Mouse (Mus musculus) layer of hippocampus, adult 18-20 months (tissue): ENCODE measurements around the gene Hsbp1. TPM values are rescaled to one million over a fixed set of nuclear protein-coding genes. Genes with fewer than 3 reads are reported as not detected.
"Not testable (repeated sequence)": the region's sequence is repeated elsewhere in the genome, so short reads cannot be mapped to it uniquely, and the experiment has no call there.

Experiments used
- DNase-seq, 2 experiments: peaks; one replicate each; pipeline ENCODE4 v3.0.0; 2022; ENCODE audit warnings: low spot score in 2 of 2
- long read RNA-seq: library from polyadenylated mRNA; stranded (forward); transcript quantifications from one replicate; pipeline ENCODE4 v2.0.0, GENCODE M21; 2021
- total RNA-seq, 2 experiments: library from RNA; stranded (reverse); gene quantifications; 2 replicates each; pipeline ENCODE4 v1.2.3; 2021

The Hsbp1 gene
- total RNA-seq, result 100 to 1,000 TPM; 317 to 341 TPM
- long read RNA-seq, transcript Hsbp1-201 (4 exons, 1,208 nt), result major isoform, 270 of 281 reads
- long read RNA-seq, partial matches to known transcripts, result 2 of 281 reads
- long read RNA-seq, other reads (novel, unspliced or antisense), result 5 of 281 reads

DNA sequence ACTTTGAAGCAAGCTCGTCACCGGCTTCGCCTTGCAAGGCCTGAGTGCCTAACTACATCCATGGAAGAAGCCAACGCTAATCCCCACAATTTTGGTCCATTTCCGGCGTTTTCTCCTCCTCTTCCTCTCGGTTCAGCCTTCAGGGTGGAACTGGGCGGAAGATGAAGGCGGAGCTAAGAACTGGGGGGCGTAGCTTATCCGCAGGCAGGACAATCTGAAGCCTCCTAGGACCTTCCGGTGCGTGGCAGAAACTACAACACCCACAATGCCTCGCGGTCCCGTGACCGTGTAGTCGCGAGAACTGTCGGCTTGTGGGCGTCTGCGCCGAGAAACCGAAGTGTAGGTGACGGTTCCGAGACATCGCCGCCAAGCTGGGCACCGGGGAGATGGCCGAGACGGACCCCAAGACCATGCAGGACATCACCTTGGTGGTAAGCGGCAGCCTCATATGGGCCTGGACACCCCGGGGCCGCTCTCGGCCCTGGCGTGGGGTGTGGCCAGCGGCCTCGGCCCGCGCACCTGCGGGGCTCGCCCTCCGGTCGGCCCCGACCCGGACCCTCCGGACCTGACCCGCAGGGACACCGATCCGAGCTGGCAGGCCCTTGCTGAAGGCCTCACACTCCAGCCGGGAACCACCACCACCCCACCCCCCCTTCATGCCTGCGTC lies at the start of gene Hsbp1:
Gene Hsbp1 (plus strand): TSS at position 299 of the 667 bp plus-strand sequence.
- peak; percentile 95 to 99 for DNase-seq

DNA sequence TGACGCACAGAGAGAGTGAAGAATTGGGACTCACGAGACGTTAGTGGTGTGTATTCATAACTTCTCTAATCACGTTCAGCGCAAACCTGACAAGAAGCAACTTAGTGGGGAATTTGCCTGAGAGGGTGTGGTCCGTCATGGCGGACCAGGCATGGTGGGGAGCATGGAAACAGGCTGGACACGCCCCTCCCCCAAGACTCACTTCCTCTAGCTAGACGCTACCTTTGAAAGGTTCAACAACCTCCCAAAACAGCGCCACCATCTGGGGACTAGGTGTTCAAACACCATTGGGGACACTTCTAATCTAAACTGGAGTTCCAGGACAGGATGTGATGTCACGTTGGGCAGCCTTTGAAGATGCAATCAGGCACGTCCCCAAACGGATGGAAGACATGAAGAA lies 48.8 kb upstream of the Hsbp1 start:
- DNase-seq, result no peak

DNA sequence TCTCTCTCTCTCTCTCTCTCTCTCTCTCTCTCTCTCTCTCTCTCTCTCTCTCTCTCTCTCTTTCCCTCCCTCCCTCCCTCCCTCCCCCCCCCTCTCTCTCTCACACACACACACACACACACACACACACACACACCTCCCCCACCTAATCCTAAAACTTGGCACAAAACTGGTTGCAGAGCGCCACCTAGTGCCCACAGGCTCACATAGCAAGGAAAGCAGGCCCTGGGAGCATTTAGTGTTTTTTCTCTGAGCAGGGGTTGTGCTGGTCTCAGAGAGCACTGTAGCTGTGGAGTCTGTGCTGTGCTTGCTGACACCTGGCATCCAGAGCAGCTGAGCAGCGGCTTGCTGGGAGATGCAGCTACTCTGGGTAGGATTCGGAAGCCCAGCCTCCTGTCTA lies 46.5 kb upstream of the Hsbp1 start:
- peak in 1 of 2 experiments; percentile 56 for DNase-seq

DNA sequence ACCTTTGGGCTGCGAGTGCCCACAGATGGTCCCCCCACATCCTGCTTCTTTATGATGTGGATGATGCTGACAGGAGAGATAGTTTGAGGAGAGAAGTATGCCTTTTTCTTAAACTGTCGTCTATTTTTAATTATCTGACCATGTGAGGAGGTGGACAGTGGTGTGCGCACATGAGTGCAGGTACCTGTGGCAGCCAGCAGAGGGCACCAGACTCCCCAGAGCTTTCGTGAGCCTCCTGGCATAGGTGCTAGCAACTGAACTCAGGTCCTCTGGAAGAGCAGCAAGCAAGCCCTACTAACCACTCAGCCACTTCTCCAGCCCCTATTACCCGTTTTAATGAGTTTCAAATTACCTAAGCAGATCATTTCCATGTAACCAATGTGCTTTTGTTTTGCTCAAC lies 44.0 kb upstream of the Hsbp1 start:
- DNase-seq, result no peak

- DNase-seq, result peak; percentile 15 to 68
Observed at GRCm38 (mm10) chr8:119304196-119304595, 40.1 kb upstream of the Hsbp1 start.

DNA sequence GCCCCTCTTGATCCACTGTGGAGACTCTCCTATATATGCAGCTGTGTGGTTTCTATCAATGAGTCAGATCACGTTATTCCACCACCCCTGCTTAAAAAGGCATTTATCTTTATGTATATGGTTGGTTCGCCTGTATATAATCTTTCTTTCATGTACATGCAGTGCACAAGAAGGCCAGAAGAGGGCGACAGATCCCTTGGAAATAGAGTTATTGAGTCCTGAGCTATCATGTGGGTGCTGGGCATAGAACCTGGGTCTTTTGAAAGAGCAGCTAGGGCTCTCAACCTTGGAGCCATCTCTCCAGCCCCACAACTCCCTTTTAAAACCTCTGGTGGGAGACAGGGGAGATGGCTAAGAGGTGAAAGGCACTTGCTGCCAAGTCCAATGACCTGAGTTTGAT lies 32.9 kb upstream of the Hsbp1 start:
- no peak for DNase-seq

DNA sequence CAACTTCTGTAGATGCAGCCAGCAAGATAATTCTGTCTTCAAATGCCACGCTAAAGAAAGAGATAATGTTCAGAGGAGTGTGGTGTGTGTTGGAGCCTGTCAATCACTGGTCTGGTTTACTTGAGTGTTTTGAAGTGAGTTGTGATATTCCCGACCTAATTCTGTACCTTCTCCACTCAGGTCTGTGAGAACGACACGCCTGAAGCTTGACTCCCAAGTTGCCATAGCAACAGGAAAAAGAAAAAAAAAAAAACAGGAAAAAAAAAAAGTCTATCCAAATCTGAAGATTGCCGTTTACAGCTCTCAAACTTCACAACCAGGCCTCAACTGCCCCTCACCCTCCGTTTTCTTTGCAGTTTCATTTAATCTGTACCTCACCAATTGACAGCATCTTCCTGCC lies 21.1 kb upstream of the Hsbp1 start:
- no peak for DNase-seq

DNA sequence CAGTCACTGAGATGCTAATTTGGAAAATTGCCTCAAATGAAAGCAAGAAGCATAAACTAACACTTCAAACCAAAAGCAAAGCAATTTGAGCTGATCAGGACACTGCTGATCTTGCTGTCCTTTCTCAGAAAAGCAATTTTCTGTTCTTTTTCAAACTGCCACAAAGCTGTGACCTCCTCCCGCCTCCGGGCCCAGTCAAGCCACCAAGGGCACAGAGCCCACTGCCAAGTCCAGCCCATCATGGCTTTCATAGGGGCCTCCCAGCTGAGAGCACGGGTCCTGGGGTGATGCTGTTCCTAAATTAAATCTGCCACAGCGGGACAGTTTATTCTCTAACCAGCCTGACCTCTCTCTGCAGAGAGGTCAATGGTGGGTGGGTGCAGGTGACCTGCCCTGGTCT lies 4.7 kb upstream of the Hsbp1 start:
- DNase-seq, result no peak

GRCm38 (mm10) chr8:119343606-119344005 lies 682 bp upstream of the Hsbp1 start:
- no peak for DNase-seq

GRCm38 (mm10) chr8:119345029-119345682 lies 868 bp downstream of the Hsbp1 start:
- DNase-seq, result no peak

- no peak for DNase-seq
Observed at GRCm38 (mm10) chr8:119345683-119346075, 1.4 kb downstream of the Hsbp1 start.

- DNase-seq, result no peak
Observed at GRCm38 (mm10) chr8:119351647-119352046, 7.4 kb downstream of the Hsbp1 start.

DNA sequence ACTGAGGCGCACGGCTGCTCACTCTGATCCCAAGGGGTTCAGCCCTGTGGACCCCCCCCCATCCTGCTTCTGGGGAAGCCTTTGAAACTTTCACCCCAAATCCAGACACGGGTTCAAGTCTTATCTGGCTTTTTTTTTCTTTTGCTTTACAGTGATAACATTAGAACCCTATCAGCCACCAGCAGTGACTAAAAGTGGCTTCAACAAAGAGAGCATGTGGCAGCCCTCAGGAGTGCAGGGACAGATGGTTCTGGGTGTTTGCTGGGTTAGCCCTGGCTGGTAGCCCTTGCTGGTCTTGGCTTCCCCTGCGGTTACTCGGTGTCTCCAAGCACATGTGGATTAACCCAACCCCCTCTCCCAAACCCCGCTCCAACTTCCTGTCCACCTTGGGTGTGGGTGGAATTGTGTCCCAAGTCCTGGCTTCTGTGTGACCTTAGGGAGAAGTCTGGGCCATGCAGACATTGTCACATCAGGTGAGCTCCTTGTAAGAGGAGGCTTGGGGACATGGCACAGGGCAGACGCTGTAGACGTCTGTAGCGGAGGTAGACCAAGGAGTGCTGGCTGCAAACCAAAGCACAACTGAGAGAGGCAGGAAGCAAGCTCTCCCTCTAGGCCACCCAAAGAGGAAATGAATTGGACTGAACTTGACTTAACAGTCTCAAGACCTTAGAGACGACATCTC lies 8.8 kb downstream of the Hsbp1 start:
- DNase-seq, result peak in 1 of 2 experiments; percentile 32

DNA sequence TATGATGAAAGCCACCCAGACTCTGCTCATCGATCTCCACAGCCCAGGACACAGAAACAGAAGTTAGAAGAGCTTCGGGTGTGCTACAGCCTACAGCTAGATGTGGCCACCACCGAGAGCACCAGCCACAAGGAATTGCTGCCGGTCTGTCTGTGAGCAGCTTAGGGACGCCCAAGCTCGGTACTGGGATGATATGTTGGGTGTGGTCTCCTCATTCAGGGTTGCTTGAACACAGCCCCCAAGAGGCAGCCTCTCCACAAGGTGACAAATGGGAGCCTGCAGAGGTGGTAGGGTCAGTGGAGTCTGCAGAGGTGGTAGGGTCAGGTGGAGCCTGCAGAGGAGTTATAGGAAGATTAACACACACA lies 9.4 kb downstream of the Hsbp1 start:
- DNase-seq, result no peak

DNA sequence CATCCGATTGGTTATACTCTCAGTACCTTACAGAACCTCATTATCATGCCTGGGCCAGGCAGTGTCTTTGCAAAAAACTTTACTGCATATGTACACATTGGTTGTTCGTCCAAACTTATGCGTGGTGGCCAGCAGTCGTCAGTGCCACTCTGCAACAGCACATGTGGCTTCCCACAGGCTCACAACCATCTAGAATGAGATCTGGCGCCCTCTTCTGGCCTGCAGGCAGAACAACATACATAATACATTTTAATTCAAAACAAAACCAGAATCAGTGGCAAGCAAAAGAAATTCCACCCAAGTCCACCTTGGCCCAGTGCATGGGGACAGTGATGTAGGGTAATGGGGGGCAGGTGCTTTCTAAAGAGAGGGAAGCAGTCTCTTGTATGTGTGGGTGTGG lies 12.3 kb downstream of the Hsbp1 start:
- DNase-seq, result not testable (repeated sequence)

DNA sequence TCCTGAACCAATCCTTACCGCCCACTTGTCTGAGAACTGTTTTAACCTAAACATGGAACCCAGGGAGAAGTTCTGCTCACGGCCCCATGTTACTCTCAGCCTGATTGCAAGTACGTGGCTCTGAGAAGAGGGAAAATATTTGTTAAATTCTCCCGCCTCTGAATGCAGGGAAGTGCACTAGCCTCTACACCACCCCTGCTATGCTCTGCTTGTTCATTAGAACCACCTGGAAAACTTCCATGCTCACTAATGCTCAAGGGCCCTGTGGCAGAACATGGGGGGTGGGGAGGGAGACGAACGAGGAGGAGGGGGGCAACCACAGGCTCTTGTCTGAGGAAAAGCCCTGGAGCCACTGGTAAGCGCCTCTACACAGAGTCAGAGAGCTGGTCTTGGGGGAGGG lies 13.9 kb downstream of the Hsbp1 start:
- DNase-seq, result no peak

GRCm38 (mm10) chr8:119358836-119359235 lies 14.5 kb downstream of the Hsbp1 start:
- DNase-seq, result no peak

- no peak for DNase-seq
Observed at GRCm38 (mm10) chr8:119360686-119361295, 16.5 kb downstream of the Hsbp1 start.

GRCm38 (mm10) chr8:119374716-119375115 lies 30.4 kb downstream of the Hsbp1 start:
- not testable (repeated sequence) for DNase-seq

GRCm38 (mm10) chr8:119378476-119378875 lies 34.2 kb downstream of the Hsbp1 start:
- no peak for DNase-seq

- DNase-seq, result peak in 1 of 2 experiments; percentile 57
Observed at GRCm38 (mm10) chr8:119380619-119381018, 36.3 kb downstream of the Hsbp1 start.

- peak; percentile 62 to 93 for DNase-seq
Observed at GRCm38 (mm10) chr8:119384478-119384877, 40.2 kb downstream of the Hsbp1 start.
